Mouse (Mus musculus) neural tube, embryonic 14.5 days (tissue): ENCODE data around the gene Prr14. TPM values are rescaled to one million over a fixed set of nuclear protein-coding genes. Genes with fewer than 3 reads are reported as not detected.
A peak's percentile ranks its signal among the peaks of the same experiment; 100 is the strongest.

ENCODE experiments used
- ATAC-seq: fragments of 200-750 bp; cut with Nextera tagmentation; 2 replicates; pipeline ENCODE4 v1.8.0; 2017; ENCODE audit warnings: low read depth, mild to moderate bottlenecking, moderate TSS enrichment, moderate library complexity
- H3K27ac ChIP-seq: fragments of 300-500 bp; sonication (generic); 2 replicates; pipeline ENCODE4 v1.5.1; 2014; ENCODE audit warnings: low read depth, mild to moderate bottlenecking, control low read depth, low read length, moderate library complexity, mixed read lengths
- H3K27me3 ChIP-seq: fragments of 300-500 bp; sonication (generic); 2 replicates; pipeline ENCODE4 v1.6.1; 2014; ENCODE audit warnings: low read length; ENCODE audit not compliant: control insufficient read depth, insufficient read depth
- H3K36me3 ChIP-seq: fragments of 300-500 bp; sonication (generic); 2 replicates; pipeline ENCODE4 v1.6.1; 2014; ENCODE audit warnings: low read length, mixed read lengths; ENCODE audit not compliant: control insufficient read depth, insufficient read depth
- H3K4me1 ChIP-seq: fragments of 300-500 bp; sonication (generic); 2 replicates; pipeline ENCODE4 v1.6.1; 2014; ENCODE audit warnings: low read length; ENCODE audit not compliant: control insufficient read depth, insufficient read depth
- H3K4me2 ChIP-seq: fragments of 300-500 bp; sonication (generic); 2 replicates; pipeline ENCODE4 v1.6.1; 2014; ENCODE audit warnings: mild to moderate bottlenecking, low read depth, low read length, control low read depth
- H3K4me3 ChIP-seq: fragments of 300-500 bp; sonication (generic); 2 replicates; pipeline ENCODE4 v1.5.1; 2014; ENCODE audit warnings: low read depth, low read length, control low read depth, mixed read lengths
- H3K9ac ChIP-seq: fragments of 300-500 bp; sonication (generic); replicated peaks from 2 replicates; pipeline ENCODE4 v1.6.1; 2014; ENCODE audit warnings: low read depth, mild to moderate bottlenecking, control low read depth, low read length, mixed read lengths
- H3K9me3 ChIP-seq: fragments of 300-500 bp; sonication (generic); 2 replicates; pipeline ENCODE4 v1.6.1; 2016; ENCODE audit warnings: low read length; ENCODE audit not compliant: control insufficient read depth
- WGBS: fragments of 180-500 bp; shearing (Covaris S2); extraction: QIAGEN DNeasy Blood & Tissue Kit; methylation state at CpG from one replicate; pipeline ENCODE4 v1.1.7; 2014; 5-methylcytosine and 5-hydroxymethylcytosine counted together
- microRNA-seq: library from miRNA; unstranded; fragments of <30 nt; microRNA quantifications from one replicate; pipeline ENCODE4, GENCODE M21; 2016
- polyA plus RNA-seq: library from polyadenylated mRNA; unstranded; fragments of >200 nt; fragmentation: Nextera tagmentation; extraction: Ambion mirVana; gene quantifications from 2 replicates; pipeline ENCODE4 v1.2.1, GENCODE M21; 2014

Prr14 gene
- polyA plus RNA-seq, 1 experiment from 2014 or later: 35.8 TPM

GRCm38 (mm10) chr7:127513016-127513390 is 53.6 kb downstream of the Prr14 start:
- peak overlapping the region; percentile 87 for H3K9ac ChIP-seq
- H3K36me3 ChIP-seq: peaks cover 18% of the 10 kb centered on the region
- WGBS: 34% methylated on average over 8 of the region's 8 CpGs
- no peaks in the 10 kb centered on the region for H3K27me3 ChIP-seq
- peak overlapping the region; percentile 99 for H3K27ac ChIP-seq
- peak overlapping the region; percentile 59 for H3K4me2 ChIP-seq
- H3K4me1 ChIP-seq: peaks cover 15% of the 10 kb centered on the region
- ATAC-seq: no peak
- no peaks in the 10 kb centered on the region for H3K9me3 ChIP-seq
- peak overlapping the region; percentile 81 for H3K4me3 ChIP-seq

- H3K27me3 ChIP-seq: no peaks in the 10 kb centered on the region
- WGBS: 82% methylated on average over 3 of the region's 3 CpGs
- peak overlapping the region; percentile 59 for H3K4me2 ChIP-seq
- peaks cover 23% of the 10 kb centered on the region for H3K36me3 ChIP-seq
- H3K4me1 ChIP-seq: peaks cover 15% of the 10 kb centered on the region
- H3K27ac ChIP-seq: no peak overlapping the region
- peak overlapping the region; percentile 81 for H3K4me3 ChIP-seq
- no peaks in the 10 kb centered on the region for H3K9me3 ChIP-seq
- H3K9ac ChIP-seq: no peak overlapping the region
- ATAC-seq: no peak
Measured at GRCm38 (mm10) chr7:127513781-127514180, 54.4 kb downstream of the Prr14 start.

GRCm38 (mm10) chr7:127515846-127516245 is 56.4 kb downstream of the Prr14 start:
- ATAC-seq: no peak
- peaks cover 15% of the 10 kb centered on the region for H3K4me1 ChIP-seq
- no peak overlapping the region for H3K4me3 ChIP-seq
- H3K27me3 ChIP-seq: no peaks in the 10 kb centered on the region
- H3K36me3 ChIP-seq: peaks cover 38% of the 10 kb centered on the region
- no peak overlapping the region for H3K4me2 ChIP-seq
- H3K9me3 ChIP-seq: no peaks in the 10 kb centered on the region
- no peak overlapping the region for H3K27ac ChIP-seq
- H3K9ac ChIP-seq: no peak overlapping the region
- 92% methylated on average over 7 of the region's 7 CpGs for WGBS

GRCm38 (mm10) chr7:127516344-127516743 is 56.9 kb downstream of the Prr14 start:
- Histone ChIP-seq H3K27me3 (no peaks in the 10 kb centered on the region), H3K9me3 (no peaks in the 10 kb centered on the region), H3K9ac (no peak overlapping the region), H3K4me1 (peaks cover 11% of the 10 kb centered on the region), H3K4me2 (no peak overlapping the region), H3K4me3 (no peak overlapping the region), H3K27ac (no peak overlapping the region), H3K36me3 (peaks cover 43% of the 10 kb centered on the region)
- 98% methylated on average over 6 of the region's 7 CpGs for WGBS
- ATAC-seq: no peak

- Histone ChIP-seq H3K27ac (no peak within 1 kb of the TSS), H3K27me3 (no peaks in the 10 kb centered on the region), H3K4me2 (no peak within 1 kb of the TSS), H3K9ac (no peak within 1 kb of the TSS), H3K4me1 (no peaks in the 10 kb centered on the region), H3K9me3 (no peaks in the 10 kb centered on the region), H3K36me3 (peaks cover 70% of the 10 kb centered on the region), H3K4me3 (no peak within 1 kb of the TSS)
- no peak for ATAC-seq
- WGBS: 97% methylated on average over 3 of the region's 3 CpGs
Measured at GRCm38 (mm10) chr7:127519284-127519683, 59.9 kb downstream of the Prr14 start, which contains the start of gene Gm42715. TSS of gene Gm42715 (plus strand) at chr7:127519584.

Small RNA genes lying within 50 kb of the gene (microRNA-seq; reads per million reads assigned to microRNA genes)
- gene Gm47278 (not detected), gene Mir7060 (not detected)

Other genes with a start within 250 kb of the Prr14 start
- 21.5 and 24.0 TPM in 2 replicates for gene Zfp553, start 226.6 kb upstream of the Prr14 start, polyA plus RNA-seq
- gene Sept1, start 226.5 kb upstream of the Prr14 start, polyA plus RNA-seq: 7.2 and 9.1 TPM in 2 replicates
- gene Zfp771, start 215.3 kb upstream of the Prr14 start, polyA plus RNA-seq: 68.1 and 68.8 TPM in 2 replicates
- 109 and 138 TPM in 2 replicates for gene Dctpp1, start 198.9 kb upstream of the Prr14 start, polyA plus RNA-seq
- gene Sephs2, start 185.6 kb upstream of the Prr14 start, polyA plus RNA-seq: 77.7 and 78.9 TPM in 2 replicates
- 0.09 and 0.17 TPM in 2 replicates for gene Itgal, start 163.4 kb upstream of the Prr14 start, polyA plus RNA-seq
- gene Zfp768, start 114.0 kb upstream of the Prr14 start, polyA plus RNA-seq: 3.3 and 6.0 TPM in 2 replicates
- gene Zfp747, start 83.6 kb upstream of the Prr14 start, polyA plus RNA-seq: 8.4 and 9.1 TPM in 2 replicates
- gene 9130019O22Rik, start 72.4 kb upstream of the Prr14 start, polyA plus RNA-seq: 5.6 and 6.7 TPM in 2 replicates
- 6.0 and 7.8 TPM in 2 replicates for gene E430018J23Rik, start 66.0 kb upstream of the Prr14 start, polyA plus RNA-seq
- 5.5 and 5.7 TPM in 2 replicates for gene Zfp764, start 52.8 kb upstream of the Prr14 start, polyA plus RNA-seq
- gene Zfp688, start 37.5 kb upstream of the Prr14 start, polyA plus RNA-seq: 35.7 and 37.2 TPM in 2 replicates
- 16.1 and 18.2 TPM in 2 replicates for gene Zfp689, start 10.5 kb upstream of the Prr14 start, polyA plus RNA-seq
- 15.5 TPM in 2 replicates for gene Fbrs, start 19.6 kb downstream of the Prr14 start, polyA plus RNA-seq
- gene Srcap, start 52.4 kb downstream of the Prr14 start, polyA plus RNA-seq: 53.0 and 66.7 TPM in 2 replicates
- 18.3 and 19.7 TPM in 2 replicates for gene Gm42715, start 60.0 kb downstream of the Prr14 start, polyA plus RNA-seq
- gene Tmem265, start 101.8 kb downstream of the Prr14 start, polyA plus RNA-seq: 7.2 TPM in 2 replicates
- 62.1 and 69.6 TPM in 2 replicates for gene Phkg2, start 113.7 kb downstream of the Prr14 start, polyA plus RNA-seq
- gene Ccdc189, start 129.0 kb downstream of the Prr14 start, polyA plus RNA-seq: 7.8 and 10.6 TPM in 2 replicates
- 31.2 and 39.6 TPM in 2 replicates for gene Rnf40, start 129.2 kb downstream of the Prr14 start, polyA plus RNA-seq
- gene Zfp629, start 156.2 kb downstream of the Prr14 start, polyA plus RNA-seq: 20.4 and 25.3 TPM in 2 replicates
- 36.0 and 45.7 TPM in 2 replicates for gene Bcl7c, start 249.3 kb downstream of the Prr14 start, polyA plus RNA-seq